Mouse (Mus musculus): ENCODE measurements around the gene Vmn1r225. TPM values are rescaled to one million over a fixed set of nuclear protein-coding genes. Genes with fewer than 3 reads are reported as not detected.
"Not testable (repeated sequence)": the region's sequence is repeated elsewhere in the genome, so short reads cannot be mapped to it uniquely, and the experiment has no call there.

Vmn1r225 gene
- polyA plus RNA-seq (2012; rRNA removed): not detected in 2 replicates

- DNase-seq: no peak
- TF ChIP-seq POLR2A (IDR thresholded peaks at IDR 0.05; ENCODE audit: borderline replicate concordance, extremely low read depth, low read depth, low read length) (no peak), CTCF (IDR thresholded peaks at IDR 0.05; ENCODE audit: insufficient read depth, low read length) (no peak)
- Histone ChIP-seq H3K4me3 (replicated peaks; ENCODE audit: extremely low read depth, low read depth, low read length) (no peak within 1 kb of the TSS), H3K4me1 (ENCODE audit: control insufficient read depth, insufficient read depth, low read length) (no peaks in the 10 kb centered on the region)
These were observed at the start of gene Vmn1r225 for GRCm38 (mm10) chr17:20497858-20498257. Gene Vmn1r225, plus strand, starts transcription at chr17:20498158.

GRCm38 (mm10) chr17:20473311-20473710 is 24.6 kb upstream of the Vmn1r225 start:
- 58% methylated on average over 3 of the region's 3 CpGs for WGBS
- no peak for DNase-seq
- TF ChIP-seq POLR2A (IDR thresholded peaks at IDR 0.05; ENCODE audit: borderline replicate concordance, extremely low read depth, low read depth, low read length): no peak
- no peak for TF ChIP-seq CTCF (IDR thresholded peaks at IDR 0.05; ENCODE audit: insufficient read depth, low read length)

GRCm38 (mm10) chr17:20481231-20481630 is 16.7 kb upstream of the Vmn1r225 start, which contains the start of gene Vmn2r108:
Gene Vmn2r108, minus strand, starts transcription at chr17:20481331.
- TF ChIP-seq CTCF (IDR thresholded peaks at IDR 0.05; ENCODE audit: insufficient read depth, low read length) (no peak), POLR2A (IDR thresholded peaks at IDR 0.05; ENCODE audit: borderline replicate concordance, extremely low read depth, low read depth, low read length) (no peak)
- DNase-seq: no peak

More at GRCm38 (mm10) chr17:20473311-20473710, 24.6 kb upstream of the Vmn1r225 start:
- no peak overlapping the region for H3K4me3 ChIP-seq (replicated peaks; ENCODE audit: extremely low read depth, low read depth, low read length)
- no peaks in the 10 kb centered on the region for H3K4me1 ChIP-seq (ENCODE audit: control insufficient read depth, insufficient read depth, low read length)

GRCm38 (mm10) chr17:20508247-20508646 is 10.3 kb downstream of the Vmn1r225 start:
- not testable (repeated sequence) for DNase-seq; H3K4me3 ChIP-seq (replicated peaks; ENCODE audit: extremely low read depth, low read depth, low read length); H3K4me1 ChIP-seq (ENCODE audit: control insufficient read depth, insufficient read depth, low read length)

More at GRCm38 (mm10) chr17:20481231-20481630, 16.7 kb upstream of the Vmn1r225 start, which contains the start of gene Vmn2r108:
- Histone ChIP-seq H3K4me1 (ENCODE audit: control insufficient read depth, insufficient read depth, low read length) (no peaks in the 10 kb centered on the region), H3K4me3 (replicated peaks; ENCODE audit: extremely low read depth, low read depth, low read length) (no peak within 1 kb of the TSS)

Other genes with a start within 250 kb of the Vmn1r225 start
- gene Vmn2r106, start 212.6 kb upstream of the Vmn1r225 start, polyA plus RNA-seq (2012; rRNA removed): not detected in 2 replicates
- gene Vmn2r107, start 152.9 kb upstream of the Vmn1r225 start, polyA plus RNA-seq (2012; rRNA removed): not detected in 2 replicates
- not detected in 2 replicates for gene Vmn1r224, start 84.0 kb upstream of the Vmn1r225 start, polyA plus RNA-seq (2012; rRNA removed)
- not detected in 2 replicates for gene Vmn2r108, start 16.8 kb upstream of the Vmn1r225 start, polyA plus RNA-seq (2012; rRNA removed)
- not detected in 2 replicates for gene Vmn2r109, start 66.6 kb downstream of the Vmn1r225 start, polyA plus RNA-seq (2012; rRNA removed)
- gene Vmn2r110, start 98.3 kb downstream of the Vmn1r225 start, polyA plus RNA-seq (2012; rRNA removed): not detected in 2 replicates
- not detected in 2 replicates for gene Fpr-rs3, start 126.7 kb downstream of the Vmn1r225 start, polyA plus RNA-seq (2012; rRNA removed)
- gene Vmn1r226, start 184.7 kb downstream of the Vmn1r225 start, polyA plus RNA-seq (2012; rRNA removed): not detected in 2 replicates
- gene Vmn1r227, start 231.7 kb downstream of the Vmn1r225 start, polyA plus RNA-seq (2012; rRNA removed): not detected in 2 replicates

All from lung, adult 2 months (tissue).